Mouse (Mus musculus): ENCODE results near the gene Ntn3.

GRCm38 (mm10) chr17:24205284-24205888 lies 3.9 kb downstream of the Ntn3 start, which contains the start of gene Tbc1d24:
- TF ChIP-seq CEBPB (IDR thresholded peaks at IDR 0.05; ENCODE audit: insufficient read depth, poor library complexity, severe bottlenecking) (no peak), MYOG (IDR thresholded peaks at IDR 0.05; ENCODE audit: control insufficient read depth in 1 of 3, insufficient read depth in 1 of 3, insufficient read length in 2 of 3, low read depth in 2 of 3) (no peak), SRF (IDR thresholded peaks at IDR 0.05; ENCODE audit: control insufficient read depth, insufficient read length, low read depth) (peak; percentile 39), E2F4 (IDR thresholded peaks at IDR 0.05; ENCODE audit: insufficient read depth) (no peak), MYOD1 (IDR thresholded peaks at IDR 0.05; ENCODE audit: control insufficient read depth in 1 of 3, insufficient read length in 2 of 3, low read depth in 2 of 3) (peak in 1 of 3 experiments; percentile 52)

Data from myocyte (in vitro differentiated cells).